Mouse (Mus musculus) urinary bladder, postnatal 14 days (tissue): ENCODE results near the gene Kif6.

Experiments
- DNase-seq: peaks from one replicate; pipeline ENCODE4 v3.0.0; 2021; ENCODE audit warnings: low spot score

The Kif6 gene

DNA sequence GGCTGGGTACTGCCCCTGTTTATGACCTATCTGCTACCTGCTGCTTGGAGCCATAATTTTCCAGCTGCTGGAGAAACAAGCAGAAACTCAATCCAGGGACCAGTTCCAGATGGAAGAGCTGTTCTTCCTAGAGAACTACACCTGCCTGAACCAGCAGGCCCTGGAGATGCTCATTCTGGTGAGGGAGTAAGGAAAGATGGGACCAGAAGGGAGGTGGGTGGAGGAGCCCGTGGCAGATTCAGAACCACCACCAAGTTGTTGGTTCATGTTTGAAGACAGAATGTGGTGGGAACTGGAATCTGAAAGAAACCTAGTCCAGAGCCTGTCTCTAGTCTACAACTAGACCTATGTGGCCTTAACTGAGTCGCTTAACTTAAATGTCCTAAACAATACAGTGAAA, 312.7 kb downstream of the Kif6 start:
- DNase-seq = no peak

DNA sequence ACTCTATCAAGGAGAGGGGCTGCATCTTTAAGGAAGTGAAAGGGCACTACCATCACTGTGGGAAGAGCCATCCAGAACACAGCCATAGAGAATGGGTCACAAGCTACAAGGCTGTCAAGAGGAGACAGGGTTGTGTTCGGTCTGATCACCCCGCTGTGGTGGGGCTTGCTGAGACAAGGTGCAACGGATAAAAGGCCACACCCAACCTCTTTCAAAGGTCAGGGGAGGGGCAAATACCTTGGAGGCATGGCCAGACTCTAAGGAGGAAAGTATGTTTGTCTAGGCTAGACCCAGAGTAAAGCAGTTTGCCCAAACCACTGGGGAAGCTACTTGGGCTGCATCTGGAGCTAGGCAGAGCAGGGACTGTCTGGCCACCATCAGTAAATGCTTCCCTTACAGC, 318.9 kb downstream of the Kif6 start:
- no peak for DNase-seq

DNA sequence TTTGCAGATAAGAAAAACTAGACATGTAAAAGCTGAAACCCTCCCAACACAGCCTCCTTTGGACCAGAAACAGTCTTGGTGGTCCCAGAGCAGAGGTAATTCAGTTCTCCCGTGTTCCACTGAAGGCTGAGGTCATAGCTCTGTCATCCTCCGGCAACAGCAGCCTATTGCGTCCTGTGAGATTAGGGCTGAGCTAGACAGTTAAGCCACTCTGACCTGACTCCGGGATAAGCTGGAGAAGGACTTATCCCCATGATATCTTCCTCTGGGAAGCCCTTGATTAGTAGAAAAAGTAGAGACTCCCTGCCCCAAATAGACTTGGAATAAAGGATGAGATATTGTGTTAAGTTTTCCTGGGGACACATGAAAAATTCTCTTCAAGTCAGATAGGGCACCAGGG, 319.6 kb downstream of the Kif6 start:
- no peak for DNase-seq

DNA sequence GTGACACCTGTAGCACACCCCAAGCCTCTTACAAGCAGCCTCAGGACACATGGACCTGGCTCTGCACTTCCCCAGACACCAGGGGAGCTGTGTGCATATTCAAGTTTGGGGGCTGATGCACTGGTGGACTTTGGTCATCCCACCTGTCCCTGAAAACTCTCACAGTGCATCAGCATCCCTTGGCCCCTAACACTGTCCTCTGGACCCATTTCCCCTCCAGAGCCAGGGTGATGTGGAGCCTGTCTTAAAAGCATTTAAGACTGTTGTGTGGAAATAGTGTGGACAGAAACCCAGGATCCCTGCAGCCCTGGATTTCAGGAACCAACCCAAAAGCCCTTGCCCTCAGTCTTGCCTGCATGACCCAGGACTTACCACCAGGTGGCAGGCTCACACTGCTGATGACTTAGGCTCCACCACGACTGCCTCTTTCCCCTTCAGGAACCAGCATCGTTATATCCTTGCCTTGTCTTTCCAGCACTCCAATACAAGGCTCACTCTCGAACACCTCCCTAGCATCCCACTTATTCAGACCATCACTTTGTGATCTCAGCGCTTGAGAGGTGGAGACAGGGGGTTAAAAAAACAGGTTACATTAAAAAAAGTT, 320.8 kb downstream of the Kif6 start:
- peak; percentile 69 for DNase-seq

DNA sequence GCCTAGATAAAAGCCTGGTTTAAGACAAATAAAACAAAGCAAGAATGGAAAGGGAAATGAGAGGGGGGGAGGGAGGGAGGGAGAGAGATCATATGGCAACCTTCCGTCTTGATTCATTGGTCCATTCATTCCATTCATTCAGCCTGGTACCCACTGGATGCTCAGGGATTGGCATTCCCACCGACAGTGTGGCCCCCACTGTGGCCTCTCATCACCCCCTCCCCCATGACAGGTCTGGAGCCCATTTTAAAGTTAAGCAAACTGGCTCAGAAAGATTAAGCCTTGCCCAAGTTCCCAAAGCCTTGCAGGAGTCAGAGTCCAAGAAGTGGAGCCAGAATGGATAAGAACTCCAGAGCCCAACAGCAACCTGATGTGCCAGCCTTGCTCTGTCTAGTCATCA, 321.3 kb downstream of the Kif6 start:
- DNase-seq = no peak

DNA sequence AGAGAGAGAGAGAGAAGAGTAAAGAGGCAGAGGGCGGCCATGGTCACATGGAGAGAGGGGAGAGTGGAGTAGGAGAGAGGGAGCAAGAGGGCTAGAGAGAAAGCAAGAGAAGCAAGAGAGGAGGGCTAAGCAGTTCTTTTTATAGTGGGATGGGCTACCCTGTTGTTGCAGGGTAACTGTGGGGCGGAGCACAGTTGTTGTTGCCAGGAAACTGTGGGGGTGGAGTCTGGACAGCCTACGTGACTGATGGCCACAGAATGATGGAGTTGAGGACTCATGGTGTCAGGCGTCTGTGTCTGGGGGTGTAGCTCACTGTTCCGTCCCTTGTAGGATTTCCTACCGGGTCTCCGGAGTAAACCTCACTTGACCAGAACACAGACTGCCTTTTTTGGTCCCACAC, 324.2 kb downstream of the Kif6 start:
- DNase-seq = no peak

DNA sequence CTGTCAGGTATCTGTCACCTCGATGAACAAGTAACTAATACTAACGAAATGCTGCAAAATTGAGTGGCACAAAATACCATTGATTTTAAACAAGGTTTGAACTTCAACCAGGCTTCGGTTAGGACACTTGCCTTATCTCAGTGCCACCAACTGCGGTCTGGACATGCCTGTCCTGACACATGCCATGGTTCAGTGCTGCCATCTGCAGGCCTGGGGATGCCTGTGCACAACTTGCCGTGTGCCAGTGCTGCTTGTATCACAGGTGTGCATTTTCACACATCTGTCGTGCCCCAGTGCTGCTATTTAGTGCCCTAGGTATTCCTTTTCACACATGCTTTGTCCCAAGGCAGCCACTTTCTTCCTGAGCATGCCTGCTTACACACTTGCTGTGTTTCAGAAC, 327.7 kb downstream of the Kif6 start:
- DNase-seq = peak; percentile 7

DNA sequence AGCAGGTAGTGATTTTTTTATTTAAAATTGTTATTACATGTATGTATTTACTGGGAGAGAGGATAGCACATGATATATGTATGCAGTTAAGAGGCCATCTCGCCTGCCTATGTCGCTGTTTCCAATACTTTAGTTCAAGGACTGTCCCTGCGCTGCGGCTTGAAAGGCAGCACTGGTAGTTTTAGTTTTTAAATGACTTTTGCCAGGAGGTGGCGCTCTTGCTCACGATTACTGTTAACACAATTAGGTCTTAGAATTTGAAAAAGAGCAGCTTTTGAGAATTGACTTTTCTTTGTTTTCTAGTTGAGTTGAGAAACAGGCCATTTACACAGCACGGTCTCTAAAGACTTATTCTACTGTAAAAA, 336.5 kb downstream of the Kif6 start:
- peak; percentile 76 for DNase-seq

DNA sequence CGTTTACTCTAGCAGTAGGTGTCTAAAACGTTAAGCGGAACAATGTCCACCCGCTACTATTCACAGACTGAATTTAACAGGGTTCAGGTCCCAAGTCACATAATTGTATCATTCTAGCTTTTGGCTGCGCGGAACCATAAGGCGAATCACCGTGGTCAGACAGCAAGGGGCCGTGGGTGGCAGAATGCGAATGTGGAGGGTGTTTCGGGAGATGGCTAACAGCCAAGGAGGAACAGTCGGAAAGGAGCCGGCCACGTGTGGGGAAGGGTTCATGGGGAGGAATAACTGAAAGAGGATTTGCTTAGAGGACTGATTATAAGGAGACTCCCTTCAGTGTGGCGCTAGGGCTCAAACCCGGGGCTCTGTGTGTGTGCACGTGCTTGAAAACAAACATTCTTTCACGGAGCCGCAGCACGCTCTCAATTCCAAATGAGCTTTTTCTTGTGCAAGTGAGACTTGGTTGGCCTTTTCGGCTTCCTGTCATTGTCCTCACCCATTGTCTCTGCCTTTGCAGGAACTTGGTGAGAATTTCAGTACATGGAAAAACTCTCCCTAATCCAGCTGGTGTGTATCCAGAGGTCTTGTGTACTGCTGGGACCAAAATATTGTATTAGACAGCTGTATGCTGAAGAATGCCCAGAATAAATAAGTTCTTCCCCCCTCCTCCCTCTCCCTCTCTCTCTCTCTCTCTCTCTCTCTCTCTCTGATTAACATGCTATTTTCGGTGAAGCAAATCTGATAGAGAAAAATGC, 337.1 kb downstream of the Kif6 start:
- no peak for DNase-seq

DNA sequence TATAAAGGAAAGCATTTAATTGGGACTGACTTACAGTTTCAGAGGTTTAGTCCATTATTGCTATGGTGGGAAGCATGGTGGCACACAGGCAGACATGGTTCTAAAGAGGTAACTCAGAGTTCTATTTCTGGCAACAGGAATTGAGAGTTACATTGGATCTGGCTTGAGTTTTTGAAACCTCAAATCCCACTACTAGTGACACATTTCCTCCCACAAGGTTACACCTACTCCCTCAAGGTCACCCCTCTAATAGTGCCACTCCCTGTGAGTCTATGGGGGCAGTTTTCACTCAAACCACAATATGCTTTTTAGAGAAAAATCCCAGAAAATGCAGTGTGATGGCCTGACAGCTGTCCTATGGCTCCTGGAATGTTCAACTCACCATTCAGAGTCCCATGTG, 344.1 kb downstream of the Kif6 start:
- no peak for DNase-seq
